Mouse (Mus musculus) bone marrow, adult 2 months (tissue): ENCODE results near the gene Eif3k.

ENCODE experiments used
- CTCF ChIP-seq: fragments of 200-500 bp; IDR thresholded peaks from 2 replicates; pipeline ENCODE4 v1.5.1; 2011; ENCODE audit warnings: low read length, control low read depth; ENCODE audit not compliant: control insufficient read depth, insufficient read depth
- POLR2A ChIP-seq: fragments of 200-500 bp; IDR thresholded peaks from 2 replicates; pipeline ENCODE4 v1.6.1; 2011; ENCODE audit warnings: low read depth, mild to moderate bottlenecking, control low read depth, low read length, borderline replicate concordance; ENCODE audit not compliant: control insufficient read depth

- TF ChIP-seq POLR2A, result no peak
- TF ChIP-seq CTCF, result no peak
These were observed 21.2 kb downstream of the Eif3k start for GRCm38 (mm10) chr7:28960354-28961046.
